Mouse (Mus musculus) retina, postnatal 7 days (tissue): ENCODE results near the gene Elk3.

ENCODE experiments used
- DNase-seq: peaks from one replicate; pipeline ENCODE4 v3.0.0-alpha.2; 2012; ENCODE audit warnings: low read depth, low spot score

The Elk3 gene

GRCm38 (mm10) chr10:93293621-93294020 lies 17.3 kb downstream of the Elk3 start:
- DNase-seq: no peak

- peak; percentile 81 for DNase-seq
These were observed 19.1 kb downstream of the Elk3 start for GRCm38 (mm10) chr10:93291843-93292242.

GRCm38 (mm10) chr10:93291352-93291751 lies 19.6 kb downstream of the Elk3 start:
- no peak for DNase-seq

DNA sequence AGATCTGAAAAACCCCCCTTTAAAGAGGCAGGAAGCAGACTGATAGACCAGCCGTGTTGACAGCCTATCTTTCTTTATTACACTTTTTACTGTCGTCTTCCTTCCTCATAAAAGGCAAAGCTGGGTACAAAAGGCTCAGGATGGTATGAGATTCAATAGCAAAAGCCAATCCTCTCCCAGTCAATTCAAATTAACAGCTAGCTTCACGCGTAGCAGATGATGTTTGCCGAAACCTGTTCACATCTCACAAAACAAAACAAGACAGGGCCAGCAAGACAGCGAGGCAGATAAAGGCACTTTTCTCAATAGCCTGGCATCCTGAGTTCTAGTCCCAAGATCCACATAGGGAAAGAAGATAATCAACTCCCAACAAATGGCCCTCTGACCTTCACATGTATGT lies 21.5 kb downstream of the Elk3 start:
- no peak for DNase-seq

DNA sequence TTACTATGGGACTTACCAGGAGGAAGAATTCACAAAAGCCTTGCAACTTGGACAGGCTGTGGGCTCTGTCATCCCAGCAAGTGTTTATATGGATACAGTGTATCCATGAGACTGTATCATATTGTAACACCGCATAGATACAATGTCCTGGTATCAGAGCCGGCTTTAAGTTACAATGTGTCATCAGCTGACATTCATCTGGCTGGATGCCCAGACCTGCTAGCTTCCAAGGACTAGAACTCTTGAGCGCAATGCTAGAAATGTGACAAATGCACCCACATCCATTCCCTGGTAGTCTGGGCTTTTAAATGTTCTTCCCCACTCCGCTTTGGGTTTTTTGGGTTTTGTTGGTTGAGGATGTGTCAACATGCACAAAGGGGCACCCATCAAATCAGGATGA lies 22.6 kb downstream of the Elk3 start:
- no peak for DNase-seq

GRCm38 (mm10) chr10:93287551-93288145 lies 23.3 kb downstream of the Elk3 start:
- no peak for DNase-seq

DNA sequence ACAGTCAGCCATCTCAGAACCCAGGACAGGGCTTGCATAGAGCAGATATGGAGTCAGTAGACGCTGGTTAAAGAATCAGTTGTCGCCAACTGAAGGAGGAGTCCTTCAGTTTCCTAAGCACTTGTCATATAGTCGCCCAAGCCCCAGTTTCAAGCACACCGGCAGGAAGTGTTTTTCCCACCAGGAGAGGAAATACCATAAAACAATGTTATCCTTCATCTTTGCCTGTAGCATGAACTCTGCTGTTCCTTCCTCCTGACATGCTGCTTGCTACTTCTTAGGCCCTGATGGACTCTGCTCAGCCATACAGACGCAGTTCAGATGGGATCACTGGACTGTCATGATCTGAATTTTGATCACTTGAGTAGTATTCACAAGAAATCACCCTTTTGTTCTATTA lies 25.4 kb downstream of the Elk3 start:
- no peak for DNase-seq

DNA sequence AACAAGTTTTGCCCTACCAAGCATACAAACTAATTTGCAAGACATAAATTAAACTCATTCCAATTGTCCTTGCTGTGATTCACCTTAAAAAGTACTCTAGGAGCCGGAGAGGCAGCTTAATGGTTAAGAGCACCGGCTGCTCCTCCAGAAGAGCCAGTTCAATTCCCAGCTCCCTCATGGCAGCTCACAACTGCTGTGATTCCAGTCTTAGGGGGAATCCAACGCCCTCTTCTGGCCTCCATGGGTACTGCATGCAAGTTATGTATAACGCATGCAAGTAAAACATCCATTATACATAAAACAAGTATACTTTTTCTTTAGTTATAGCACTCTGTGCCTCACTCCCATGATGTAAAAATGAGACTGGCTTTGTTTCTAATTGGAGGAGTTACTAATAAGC lies 27.7 kb downstream of the Elk3 start:
- DNase-seq: no peak

DNA sequence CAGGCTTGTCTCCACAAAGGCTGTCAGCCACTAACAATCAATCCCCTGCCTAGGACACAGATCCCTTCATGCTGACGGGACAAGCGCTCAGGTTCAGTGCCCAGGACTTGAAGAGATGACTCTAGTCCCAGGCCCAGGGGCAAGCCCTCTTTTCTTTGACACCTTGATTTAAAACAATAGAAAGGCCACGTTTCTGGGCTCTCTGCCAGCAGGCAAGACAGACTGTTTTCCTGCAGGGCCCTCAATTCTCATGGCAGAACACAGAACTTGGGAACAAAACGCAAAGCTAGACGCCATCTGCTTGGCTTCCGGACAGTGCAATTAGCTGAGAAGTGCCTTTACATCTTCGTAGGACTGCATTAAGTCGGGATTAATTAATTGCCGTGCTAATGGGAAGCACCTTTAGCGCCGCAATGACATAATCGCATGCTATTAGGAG lies 28.4 kb downstream of the Elk3 start:
- DNase-seq: no peak

GRCm38 (mm10) chr10:93281092-93281491 lies 29.8 kb downstream of the Elk3 start:
- no peak for DNase-seq

- DNase-seq: no peak
These were observed 30.3 kb downstream of the Elk3 start for GRCm38 (mm10) chr10:93280586-93280985.

DNA sequence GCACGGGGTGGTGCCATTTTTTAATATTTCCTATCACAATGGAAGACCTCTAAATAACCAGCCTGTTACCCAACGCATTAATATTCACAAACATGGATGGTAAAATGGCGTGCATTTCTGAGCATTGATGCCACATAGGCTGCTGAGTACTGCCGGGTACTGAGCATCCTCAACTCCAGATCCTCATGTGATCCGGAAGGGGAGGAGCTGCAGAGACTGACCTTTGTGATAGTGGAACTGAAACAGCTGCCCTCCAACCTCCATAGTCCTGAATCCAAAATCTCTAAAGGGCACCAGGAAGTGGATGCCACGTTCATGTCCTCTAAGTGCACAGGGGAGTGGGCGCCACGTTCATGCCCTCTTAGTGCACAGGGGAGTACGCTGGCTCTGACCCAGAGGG lies 31.9 kb downstream of the Elk3 start:
- no peak for DNase-seq

DNA sequence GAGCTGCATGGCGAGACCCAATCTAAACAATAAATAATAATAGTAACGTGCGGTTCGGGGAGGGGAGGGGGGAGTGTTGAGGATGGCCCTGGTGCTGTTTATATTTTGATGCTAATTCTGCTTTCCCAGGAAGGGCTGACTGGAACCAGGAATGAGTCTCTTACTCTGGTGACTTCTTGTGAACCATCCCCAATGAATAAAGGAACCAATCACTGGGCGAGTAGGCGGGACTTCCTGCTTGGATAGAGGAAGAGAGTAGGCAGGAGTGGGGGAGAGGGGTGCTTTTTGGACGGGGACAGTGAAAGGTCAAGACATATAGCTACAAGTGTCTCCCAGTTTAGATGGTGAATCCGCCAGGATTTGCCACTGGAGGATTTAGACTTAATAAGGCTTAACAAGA lies 32.6 kb downstream of the Elk3 start:
- DNase-seq: no peak

DNA sequence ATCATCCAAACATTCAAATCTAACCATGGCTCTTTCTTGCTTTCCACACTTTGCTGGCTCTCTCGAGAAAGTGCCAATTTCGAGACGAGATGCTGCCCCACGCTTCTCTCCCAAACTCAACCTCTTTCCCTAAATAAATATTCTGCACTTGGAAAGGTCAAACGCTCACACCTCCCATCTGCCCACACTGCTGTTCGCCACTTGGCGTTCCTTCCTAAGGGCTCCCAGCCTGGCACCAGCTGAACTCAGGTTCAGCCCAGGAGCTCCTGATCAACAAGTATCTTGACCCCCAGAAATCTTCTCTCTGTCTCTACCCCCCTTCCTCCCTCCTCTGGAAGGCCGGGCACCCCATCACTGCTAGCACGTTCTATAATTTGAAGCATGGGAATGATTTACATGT lies 34.1 kb downstream of the Elk3 start:
- DNase-seq: no peak

DNA sequence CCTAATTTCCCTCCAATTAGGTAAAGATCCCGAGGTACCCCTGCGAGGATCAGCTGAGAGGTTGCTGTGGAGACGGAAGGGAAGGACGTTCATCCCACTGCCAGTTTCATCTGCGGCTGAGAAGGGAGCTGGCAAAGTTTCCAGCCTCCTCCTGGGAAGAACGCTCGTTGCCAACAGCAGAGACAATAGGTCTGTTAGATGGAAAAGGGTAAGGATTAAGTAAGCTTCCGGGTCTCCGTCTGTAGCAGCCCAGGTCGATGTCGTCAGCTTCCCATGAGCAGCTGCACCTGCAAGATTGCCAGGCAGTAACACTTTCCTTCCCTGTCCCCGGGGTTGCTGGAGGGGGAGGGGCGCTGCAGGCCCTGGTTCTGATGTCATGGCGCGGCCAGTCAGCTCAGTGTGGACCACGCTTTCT lies 34.6 kb downstream of the Elk3 start:
- DNase-seq: no peak

GRCm38 (mm10) chr10:93275212-93276136 lies 35.5 kb downstream of the Elk3 start:
- DNase-seq: no peak

GRCm38 (mm10) chr10:93274277-93274696 lies 36.6 kb downstream of the Elk3 start:
- DNase-seq: no peak

GRCm38 (mm10) chr10:93272986-93273982 lies 37.7 kb downstream of the Elk3 start:
- no peak for DNase-seq

DNA sequence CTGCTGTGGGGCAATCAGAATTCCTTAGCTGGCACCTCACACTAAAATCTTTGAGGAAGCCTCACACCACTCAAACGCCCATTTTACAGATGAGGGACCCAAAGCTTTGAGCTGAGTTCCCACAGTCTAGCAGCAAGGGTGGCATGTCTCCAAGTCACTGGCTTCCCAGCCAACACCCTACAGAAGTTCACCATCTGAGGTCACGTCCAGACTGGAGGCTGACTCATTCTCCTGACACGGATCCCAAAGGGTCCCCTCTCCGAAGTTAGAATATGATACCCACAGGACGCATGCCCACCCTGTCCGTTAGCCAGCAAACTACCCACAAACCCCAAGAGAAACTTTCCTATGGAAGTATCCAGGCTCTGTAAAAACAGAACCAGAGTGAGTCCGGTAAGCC lies 39.1 kb downstream of the Elk3 start:
- no peak for DNase-seq

GRCm38 (mm10) chr10:93270889-93271460 lies 40.0 kb downstream of the Elk3 start:
- no peak for DNase-seq

DNA sequence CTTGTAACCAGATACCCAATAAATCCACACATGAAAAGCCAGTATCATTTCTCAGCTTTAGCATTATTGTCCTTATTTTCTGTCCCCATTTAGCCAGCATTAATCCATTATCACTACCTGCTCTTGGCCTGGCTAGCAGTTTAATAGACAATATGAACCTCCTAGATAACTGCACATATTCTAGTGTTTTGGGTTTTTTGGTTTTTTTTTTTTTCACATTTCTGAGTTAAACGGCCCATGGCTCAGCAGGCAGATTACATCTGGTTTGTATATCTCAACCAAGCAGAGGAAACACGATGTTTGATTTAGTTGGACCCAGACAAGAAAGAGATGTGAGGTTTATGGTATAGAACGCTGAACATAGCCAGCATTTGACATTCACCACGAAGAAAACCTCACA lies 41.2 kb downstream of the Elk3 start:
- DNase-seq: no peak

DNA sequence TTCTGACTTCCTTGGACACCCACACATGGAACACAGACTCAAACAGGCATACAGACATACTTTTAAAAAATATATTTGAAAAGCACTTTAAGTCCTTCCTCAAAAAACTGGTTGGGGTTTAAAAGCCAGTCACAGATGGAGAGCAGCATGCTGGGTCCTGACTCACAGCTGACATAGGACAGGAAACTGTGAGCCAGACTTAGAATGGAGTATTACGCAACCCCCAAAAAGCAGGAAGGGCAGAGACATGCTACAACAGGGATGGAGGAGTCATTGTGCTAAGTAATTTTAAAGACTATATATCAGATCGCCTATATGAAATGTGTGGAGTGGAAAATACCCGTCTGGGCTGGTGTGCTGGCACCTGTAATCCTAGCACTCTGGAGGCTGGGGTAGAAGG lies 42.6 kb downstream of the Elk3 start:
- no peak for DNase-seq
